12 mouse cellular contexts compared by ENCODE assay signal in the genomic region with DNA sequence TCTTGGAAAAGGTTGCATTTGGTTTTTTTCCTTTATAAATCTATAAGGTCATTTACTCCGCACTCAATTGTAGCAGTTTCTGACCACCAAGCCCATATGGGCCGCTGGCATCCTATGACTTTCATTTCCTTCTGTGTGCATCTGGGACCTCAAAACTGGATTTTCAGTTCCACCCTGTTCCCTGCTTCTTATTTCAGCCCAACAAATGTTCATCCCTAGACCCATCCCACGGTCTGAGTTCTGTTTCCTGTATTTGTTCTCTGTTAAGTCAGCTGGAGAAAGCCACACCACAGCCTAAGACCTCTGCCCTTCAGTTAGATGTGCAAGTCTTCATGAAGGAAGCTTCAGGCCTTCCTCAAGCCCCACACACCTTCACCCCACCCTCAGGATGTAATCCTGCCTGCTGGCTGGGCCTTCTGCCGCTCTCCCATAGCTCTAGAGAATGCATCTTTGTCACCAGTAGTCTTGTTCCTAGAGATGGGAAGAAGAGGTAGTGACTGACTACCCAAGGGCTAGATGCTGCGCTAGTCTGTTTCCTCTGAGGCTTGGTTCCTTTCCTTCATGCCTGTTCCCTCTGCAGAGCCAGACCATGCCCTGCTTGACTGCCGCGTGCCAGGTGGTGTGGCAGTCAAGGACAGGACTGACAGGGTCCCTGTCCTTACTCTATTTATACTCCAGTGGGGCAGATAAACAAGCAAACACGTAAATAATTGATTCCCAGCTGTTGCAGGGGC. TPM values are rescaled to one million over a fixed set of nuclear protein-coding genes. Genes with fewer than 3 reads are reported as not detected.
DNase-seq lines count a peak whose midpoint lies in the region; ATAC-seq and TF ChIP-seq lines count a peak whose summit lies in the region.
"Had no signal": no experiment of that assay in that cellular context is flagged by ENCODE, and none has a peak within 500 bp of the region (broad histone marks: within the 10 kb centered on the region; RNA-seq: fewer than 3 reads in every experiment).

No protein-coding gene starts in this region.

- DNase-seq in adrenal gland, postnatal 14 days, result peak; percentile 37
- DNase-seq in adrenal gland, postnatal 10 days, result no peak
- no peak for DNase-seq in hindbrain, embryonic 10.5 days (ENCODE audit: low spot score)
- DNase-seq in hindbrain, embryonic 11.5 days (ENCODE audit: low spot score), result no peak
- no peak for DNase-seq in midbrain, postnatal 0 days (ENCODE audit: low spot score)
- DNase-seq in kidney, postnatal 25 days, result no peak
- DNase-seq: liver, embryonic 13.5 days; lung, postnatal 36 days had no signal

- peaks cover 18% of the 10 kb centered on the region for H3K36me3 ChIP-seq in hindbrain, embryonic 10.5 days
- H3K36me3 ChIP-seq in hindbrain, embryonic 11.5 days (ENCODE audit: control insufficient read depth, insufficient read depth, low read length), result no peaks in the 10 kb centered on the region
- H3K36me3 ChIP-seq in midbrain, postnatal 0 days (ENCODE audit: insufficient read depth, low read length), result no peaks in the 10 kb centered on the region
- no peaks in the 10 kb centered on the region for H3K36me3 ChIP-seq in midbrain, embryonic 15.5 days (replicated peaks)
- H3K36me3 ChIP-seq: embryonic facial prominence, embryonic 13.5 days; G1E; liver, embryonic 13.5 days had no signal

- no peak for TF ChIP-seq CTCF in midbrain, postnatal 0 days (IDR thresholded peaks at IDR 0.05)
- TF ChIP-seq CTCF in olfactory bulb, adult 2 months (IDR thresholded peaks at IDR 0.05; ENCODE audit: insufficient read depth, low read depth, low read length), result no peak

- 70% methylated on average over 8 of the region's 8 CpGs for WGBS in hindbrain, embryonic 10.5 days
- WGBS in hindbrain, embryonic 11.5 days, result 62% methylated on average over 8 of the region's 8 CpGs
- 60% methylated on average over 8 of the region's 8 CpGs for WGBS in midbrain, postnatal 0 days
- 60% methylated on average over 8 of the region's 8 CpGs for WGBS in midbrain, embryonic 15.5 days
- 64% methylated on average over 8 of the region's 8 CpGs for WGBS in olfactory bulb, adult 2 months

- TF ChIP-seq POLR2A in olfactory bulb, adult 2 months (IDR thresholded peaks at IDR 0.05; ENCODE audit: insufficient read depth, low read depth, low read length), result no peak

- H3K27ac ChIP-seq in hindbrain, embryonic 10.5 days, result peak overlapping the region; percentile 59
- no peak overlapping the region for H3K27ac ChIP-seq in hindbrain, embryonic 11.5 days (ENCODE audit: low read depth, low read length)
- H3K27ac ChIP-seq in midbrain, postnatal 0 days (ENCODE audit: low read depth, low read length), result 0 out of 2 replicates have a peak overlapping the region, but pooled peaks have one; percentile 34
- H3K27ac ChIP-seq in midbrain, embryonic 15.5 days, result no peak overlapping the region
- H3K27ac ChIP-seq in olfactory bulb, adult 2 months (ENCODE audit: insufficient read depth, low read depth, low read length), result peak overlapping the region; percentile 42; the same call in 1 of the 2 replicates
- H3K27ac ChIP-seq: embryonic facial prominence, embryonic 13.5 days; liver, embryonic 13.5 days had no signal

- H3K9me3 ChIP-seq in hindbrain, embryonic 10.5 days, result no peaks in the 10 kb centered on the region
- H3K9me3 ChIP-seq in hindbrain, embryonic 11.5 days (ENCODE audit: control insufficient read depth, low read length), result no peaks in the 10 kb centered on the region
- no peaks in the 10 kb centered on the region for H3K9me3 ChIP-seq in midbrain, postnatal 0 days (ENCODE audit: low read length)
- H3K9me3 ChIP-seq in midbrain, embryonic 15.5 days, result no peaks in the 10 kb centered on the region
- H3K9me3 ChIP-seq: embryonic facial prominence, embryonic 13.5 days; G1E; liver, embryonic 13.5 days had no signal

- H3K27me3 ChIP-seq in hindbrain, embryonic 10.5 days (ENCODE audit: insufficient read depth, poor library complexity, severe bottlenecking), result no peaks in the 10 kb centered on the region
- no peaks in the 10 kb centered on the region for H3K27me3 ChIP-seq in hindbrain, embryonic 11.5 days (ENCODE audit: control insufficient read depth, insufficient read depth, low read length)
- no peaks in the 10 kb centered on the region for H3K27me3 ChIP-seq in midbrain, postnatal 0 days (ENCODE audit: insufficient read depth, low read length)
- no peaks in the 10 kb centered on the region for H3K27me3 ChIP-seq in midbrain, embryonic 15.5 days (replicated peaks)
- H3K27me3 ChIP-seq: embryonic facial prominence, embryonic 13.5 days had no signal

- no peak overlapping the region for H3K4me3 ChIP-seq in hindbrain, embryonic 10.5 days
- H3K4me3 ChIP-seq in hindbrain, embryonic 11.5 days (ENCODE audit: low read depth, low read length), result no peak overlapping the region
- no peak overlapping the region for H3K4me3 ChIP-seq in midbrain, postnatal 0 days (ENCODE audit: low read depth, low read length)
- H3K4me3 ChIP-seq in midbrain, embryonic 15.5 days, result no peak overlapping the region
- no peak overlapping the region for H3K4me3 ChIP-seq in olfactory bulb, adult 2 months (ENCODE audit: insufficient read depth, low read depth, low read length)
- H3K4me3 ChIP-seq: embryonic facial prominence, embryonic 13.5 days; liver, embryonic 13.5 days had no signal

- H3K9ac ChIP-seq in hindbrain, embryonic 11.5 days (ENCODE audit: low read depth, low read length), result no peak overlapping the region
- H3K9ac ChIP-seq in midbrain, postnatal 0 days (replicated peaks; ENCODE audit: low read length, poor library complexity, severe bottlenecking), result no peak overlapping the region
- H3K9ac ChIP-seq in midbrain, embryonic 15.5 days, result no peak overlapping the region
- H3K9ac ChIP-seq: embryonic facial prominence, embryonic 13.5 days; liver, embryonic 13.5 days had no signal

- no peak for ATAC-seq in hindbrain, embryonic 11.5 days (ENCODE audit: low FRiP score)
- no peak for ATAC-seq in midbrain, postnatal 0 days (ENCODE audit: low FRiP score)
- no peak for ATAC-seq in midbrain, embryonic 15.5 days (replicated peaks)

- H3K4me2 ChIP-seq in hindbrain, embryonic 11.5 days (replicated peaks; ENCODE audit: low read depth, low read length), result no peak overlapping the region
- H3K4me2 ChIP-seq in midbrain, postnatal 0 days (ENCODE audit: low read depth, low read length, poor library complexity, severe bottlenecking), result no peak overlapping the region
- no peak overlapping the region for H3K4me2 ChIP-seq in midbrain, embryonic 15.5 days
- H3K4me2 ChIP-seq: embryonic facial prominence, embryonic 13.5 days; liver, embryonic 13.5 days had no signal

- peaks cover 62% of the 10 kb centered on the region for H3K4me1 ChIP-seq in hindbrain, embryonic 10.5 days (replicated peaks)
- peaks cover 4% of the 10 kb centered on the region; the same call in 1 of the 2 replicates for H3K4me1 ChIP-seq in hindbrain, embryonic 11.5 days (replicated peaks; ENCODE audit: control insufficient read depth, insufficient read depth, low read length)
- 0 out of 2 replicates have a peak, but pooled peaks cover 6% of the 10 kb centered on the region for H3K4me1 ChIP-seq in midbrain, postnatal 0 days (ENCODE audit: insufficient read depth, low read length)
- peaks cover 45% of the 10 kb centered on the region for H3K4me1 ChIP-seq in midbrain, embryonic 15.5 days
- peaks cover 28% of the 10 kb centered on the region for H3K4me1 ChIP-seq in olfactory bulb, adult 2 months (ENCODE audit: control insufficient read depth, insufficient read depth, low read length)

RNA-seq across cellular contexts. Expression of a gene that starts 11.3 kb away (rescaled TPM):
- total RNA-seq in adrenal gland, postnatal 14 days (2021), result 43.1 and 48.7 TPM in 2 replicates
- total RNA-seq in adrenal gland, postnatal 10 days (2021), result 10 to 100 TPM; 31.7 to 52.0 TPM
- polyA plus RNA-seq in hindbrain, embryonic 10.5 days (2016; fragmentation: Nextera tagmentation; extraction: Ambion mirVana), result 50.7 and 55.5 TPM in 2 replicates
- polyA plus RNA-seq in hindbrain, embryonic 11.5 days (2014; fragmentation: Nextera tagmentation; extraction: Ambion mirVana), result 61.1 and 61.7 TPM in 2 replicates
- total RNA-seq in midbrain, postnatal 0 days (2014; rRNA removed), result 78.7 and 84.7 TPM in 2 replicates
- polyA plus RNA-seq in midbrain, postnatal 0 days (2015; fragmentation: Nextera tagmentation; extraction: Ambion mirVana), result 34.0 and 34.7 TPM in 2 replicates
- 63.5 and 68.6 TPM in 2 replicates for polyA plus RNA-seq in midbrain, embryonic 15.5 days (2015; fragmentation: Nextera tagmentation; extraction: Ambion mirVana)
- 406 TPM in 1 of 2 replicates, not detected in the other for polyA plus RNA-seq in olfactory bulb, adult 2 months (2012; ENCODE audit: insufficient read depth, insufficient read length, low replicate concordance, missing spikeins)

RNA-seq across cellular contexts. Expression of a gene that starts 11.6 kb away (rescaled TPM):
- total RNA-seq in adrenal gland, postnatal 14 days (2021), result 43.4 and 45.5 TPM in 2 replicates
- total RNA-seq in adrenal gland, postnatal 10 days (2021), result 10 to 100 TPM; 35.0 to 47.0 TPM
- 65.1 and 71.6 TPM in 2 replicates for polyA plus RNA-seq in hindbrain, embryonic 10.5 days (2016; fragmentation: Nextera tagmentation; extraction: Ambion mirVana)
- 75.6 and 93.4 TPM in 2 replicates for polyA plus RNA-seq in hindbrain, embryonic 11.5 days (2014; fragmentation: Nextera tagmentation; extraction: Ambion mirVana)
- total RNA-seq in midbrain, postnatal 0 days (2014; rRNA removed), result 42.9 and 68.7 TPM in 2 replicates
- 93.0 and 100 TPM in 2 replicates for polyA plus RNA-seq in midbrain, postnatal 0 days (2015; fragmentation: Nextera tagmentation; extraction: Ambion mirVana)
- 115 and 127 TPM in 2 replicates for polyA plus RNA-seq in midbrain, embryonic 15.5 days (2015; fragmentation: Nextera tagmentation; extraction: Ambion mirVana)
- polyA plus RNA-seq in olfactory bulb, adult 2 months (2012; ENCODE audit: insufficient read depth, insufficient read length, low replicate concordance, missing spikeins), result not detected in 2 replicates

RNA-seq across cellular contexts. Expression of a gene that starts 51.8 kb away (rescaled TPM):
- 8.6 and 12.5 TPM in 2 replicates for total RNA-seq in adrenal gland, postnatal 14 days (2021)
- total RNA-seq in adrenal gland, postnatal 10 days (2021), result 10 to 100 TPM in 1 of 2 experiments, 1 to 10 TPM in 1; 8.4 to 11.6 TPM
- polyA plus RNA-seq in hindbrain, embryonic 10.5 days (2016; fragmentation: Nextera tagmentation; extraction: Ambion mirVana), result 32.9 and 34.6 TPM in 2 replicates
- 33.4 and 38.5 TPM in 2 replicates for polyA plus RNA-seq in hindbrain, embryonic 11.5 days (2014; fragmentation: Nextera tagmentation; extraction: Ambion mirVana)
- total RNA-seq in midbrain, postnatal 0 days (2014; rRNA removed), result 18.3 and 28.8 TPM in 2 replicates
- polyA plus RNA-seq in midbrain, postnatal 0 days (2015; fragmentation: Nextera tagmentation; extraction: Ambion mirVana), result 14.0 and 15.5 TPM in 2 replicates
- polyA plus RNA-seq in midbrain, embryonic 15.5 days (2015; fragmentation: Nextera tagmentation; extraction: Ambion mirVana), result 19.8 and 20.5 TPM in 2 replicates
- not detected in 2 replicates for polyA plus RNA-seq in olfactory bulb, adult 2 months (2012; ENCODE audit: insufficient read depth, insufficient read length, low replicate concordance, missing spikeins)

Comparison
In these comparisons a context has a peak if more than half of its experiments do, and no peak if none do; other contexts are left out.
1. H3K27ac ChIP-seq: peak in hindbrain, embryonic 10.5 days (single experiment), midbrain, postnatal 0 days (single experiment) and olfactory bulb, adult 2 months (single experiment); none in hindbrain, embryonic 11.5 days (single experiment) and midbrain, embryonic 15.5 days (single experiment).